Mouse (Mus musculus) spleen, postnatal 10 days (tissue): Measurements from ENCODE around the gene Gp1ba.

Source experiments
- DNase-seq, 2 experiments: peaks; one replicate each; pipeline ENCODE4 v3.0.0; 2021 to 2022; ENCODE audit warnings: low spot score in 2 of 2

Gp1ba gene

GRCm38 (mm10) chr11:70652884-70653344, 14.0 kb downstream of the Gp1ba start:
- DNase-seq, result peak in 1 of 2 experiments; percentile 24

GRCm38 (mm10) chr11:70653345-70654197, 14.6 kb downstream of the Gp1ba start:
- peak; percentile 79 to 84 for DNase-seq

GRCm38 (mm10) chr11:70654198-70654922, 15.4 kb downstream of the Gp1ba start, which contains the start of gene Pfn1:
Gene Pfn1 (minus strand): TSS chr11:70654644.
- DNase-seq, result peak; percentile 70 to 85

- DNase-seq, result peak; percentile 81 to 83
Measured at GRCm38 (mm10) chr11:70654923-70655570, 16.1 kb downstream of the Gp1ba start.

GRCm38 (mm10) chr11:70655571-70656455, 16.9 kb downstream of the Gp1ba start:
- DNase-seq, result peak; percentile 65 to 68

- DNase-seq, result no peak
Measured at GRCm38 (mm10) chr11:70656456-70656927, 17.6 kb downstream of the Gp1ba start.

- no peak for DNase-seq
Measured at GRCm38 (mm10) chr11:70656964-70657363, 18.0 kb downstream of the Gp1ba start, which contains the start of gene Eno3. Gene Eno3 (plus strand): TSS chr11:70657202.

- DNase-seq, result no peak
Measured at GRCm38 (mm10) chr11:70657573-70657972, 18.7 kb downstream of the Gp1ba start.

GRCm38 (mm10) chr11:70657991-70658390, 19.1 kb downstream of the Gp1ba start:
- DNase-seq, result no peak

GRCm38 (mm10) chr11:70658521-70658920, 19.6 kb downstream of the Gp1ba start:
- no peak for DNase-seq

- DNase-seq, result no peak
Measured at GRCm38 (mm10) chr11:70658942-70659341, 20.0 kb downstream of the Gp1ba start.

- no peak for DNase-seq
Measured at GRCm38 (mm10) chr11:70660571-70660970, 21.6 kb downstream of the Gp1ba start.

GRCm38 (mm10) chr11:70663101-70663500, 24.2 kb downstream of the Gp1ba start:
- DNase-seq, result no peak

- no peak for DNase-seq
Measured at GRCm38 (mm10) chr11:70663957-70664356, 25.0 kb downstream of the Gp1ba start.

GRCm38 (mm10) chr11:70664741-70665140, 25.8 kb downstream of the Gp1ba start:
- no peak for DNase-seq

- DNase-seq, result no peak
Measured at GRCm38 (mm10) chr11:70666687-70667086, 27.8 kb downstream of the Gp1ba start.

GRCm38 (mm10) chr11:70667271-70668150, 28.6 kb downstream of the Gp1ba start:
- DNase-seq, result no peak

- peak in 1 of 2 experiments; percentile 71 for DNase-seq
Measured at GRCm38 (mm10) chr11:70668335-70668770, 29.4 kb downstream of the Gp1ba start.

GRCm38 (mm10) chr11:70668771-70669505, 30.0 kb downstream of the Gp1ba start, which contains the start of gene Spag7:
Gene Spag7 (minus strand): TSS chr11:70669416.
- peak; percentile 88 to 95 for DNase-seq
